Mouse (Mus musculus): Measurements from ENCODE around the gene Adarb1. TPM values are rescaled to one million over a fixed set of nuclear protein-coding genes. Genes with fewer than 3 reads are reported as not detected.

Gene Adarb1
- polyA plus RNA-seq, 1 experiment: 3.3 TPM

DNA sequence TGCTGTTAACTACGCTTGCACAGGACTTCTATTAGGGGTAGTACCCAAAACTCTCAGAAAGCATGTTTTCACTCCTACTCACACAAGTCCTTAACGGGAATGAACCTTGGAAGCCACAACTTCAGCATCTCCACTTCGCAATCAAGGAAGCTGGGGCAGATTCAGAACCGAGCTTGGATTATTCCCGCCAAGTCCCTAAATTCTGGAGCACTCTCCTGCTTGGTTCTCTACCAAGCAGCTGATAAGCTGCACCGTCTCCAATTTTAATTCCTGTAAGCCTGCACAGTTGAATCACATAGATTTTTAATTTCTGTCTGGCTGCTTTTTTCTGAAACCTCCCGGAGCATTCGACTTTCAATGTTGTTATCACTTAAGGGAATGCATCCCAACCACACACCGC lies 9.8 kb downstream of the Adarb1 start:
- no peak overlapping the region for H3K4me3 ChIP-seq (ENCODE audit: insufficient read depth, poor library complexity, severe bottlenecking)
- H3K79me3 ChIP-seq (ENCODE audit: low read depth): no peaks in the 10 kb centered on the region
- TF ChIP-seq CTCF (IDR thresholded peaks at IDR 0.05; ENCODE audit: control insufficient read depth, insufficient read depth, insufficient read length) (no peak), FOSL1 (IDR thresholded peaks at IDR 0.05; ENCODE audit: insufficient read depth, low read length, poor library complexity, severe bottlenecking) (no peak), MAX (IDR thresholded peaks at IDR 0.05) (no peak), USF1 (IDR thresholded peaks at IDR 0.05; ENCODE audit: low read depth) (no peak), MYOD1 (IDR thresholded peaks at IDR 0.05; ENCODE audit: control insufficient read depth, insufficient read length, low read depth) (no peak), MYOG (IDR thresholded peaks at IDR 0.05; ENCODE audit: control insufficient read depth, extremely low read depth, insufficient read length) (no peak), CEBPB (IDR thresholded peaks at IDR 0.05; ENCODE audit: low read depth) (no peak)

DNA sequence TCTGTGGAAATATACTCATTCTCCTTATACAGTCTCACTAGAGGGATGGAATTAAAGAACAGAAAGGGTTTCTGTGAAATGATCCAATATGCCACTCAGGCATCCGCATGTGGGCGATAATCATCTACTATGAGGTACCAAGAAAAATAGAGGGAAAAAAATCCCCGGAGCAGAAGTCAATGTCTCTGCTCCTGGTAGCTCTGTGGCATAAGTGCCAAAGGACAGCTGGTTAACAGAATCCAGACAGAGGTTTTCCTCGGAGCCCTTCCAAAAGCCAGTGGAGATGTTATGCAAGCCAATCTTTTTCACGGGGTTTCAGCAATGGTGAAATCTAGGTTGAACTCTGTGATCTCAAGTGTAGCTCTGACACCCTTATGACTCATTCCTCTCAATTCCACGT lies 11.6 kb downstream of the Adarb1 start:
- Histone ChIP-seq H3K79me2 (ENCODE audit: control insufficient read depth, insufficient read depth) (peaks cover 28% of the 10 kb centered on the region), H3K79me3 (ENCODE audit: low read depth) (no peaks in the 10 kb centered on the region), H3K27me3 (ENCODE audit: control insufficient read depth, insufficient read depth, insufficient read length) (no peaks in the 10 kb centered on the region), H3K4me3 (ENCODE audit: insufficient read depth, poor library complexity, severe bottlenecking) (no peak overlapping the region), H3K36me3 (ENCODE audit: control insufficient read depth, insufficient read depth) (no peaks in the 10 kb centered on the region), H3ac (ENCODE audit: control insufficient read depth, insufficient read length, low read depth) (no peak overlapping the region)
- no peak for TF ChIP-seq MYOD1 (IDR thresholded peaks at IDR 0.05; ENCODE audit: control insufficient read depth, insufficient read length, low read depth)
- TF ChIP-seq CEBPB (IDR thresholded peaks at IDR 0.05; ENCODE audit: low read depth): peak; percentile 90
- peak; percentile 23 for TF ChIP-seq FOSL1 (IDR thresholded peaks at IDR 0.05; ENCODE audit: insufficient read depth, low read length, poor library complexity, severe bottlenecking)

More for the DNA sequence above, 9.8 kb downstream of the Adarb1 start:
- no peak overlapping the region for H3ac ChIP-seq (ENCODE audit: control insufficient read depth, insufficient read length, low read depth)
- no peaks in the 10 kb centered on the region for H3K27me3 ChIP-seq (ENCODE audit: control insufficient read depth, insufficient read depth, insufficient read length)
- peaks cover 22% of the 10 kb centered on the region for H3K79me2 ChIP-seq (ENCODE audit: control insufficient read depth, insufficient read depth)
- H3K36me3 ChIP-seq (ENCODE audit: control insufficient read depth, insufficient read depth): no peaks in the 10 kb centered on the region

DNA sequence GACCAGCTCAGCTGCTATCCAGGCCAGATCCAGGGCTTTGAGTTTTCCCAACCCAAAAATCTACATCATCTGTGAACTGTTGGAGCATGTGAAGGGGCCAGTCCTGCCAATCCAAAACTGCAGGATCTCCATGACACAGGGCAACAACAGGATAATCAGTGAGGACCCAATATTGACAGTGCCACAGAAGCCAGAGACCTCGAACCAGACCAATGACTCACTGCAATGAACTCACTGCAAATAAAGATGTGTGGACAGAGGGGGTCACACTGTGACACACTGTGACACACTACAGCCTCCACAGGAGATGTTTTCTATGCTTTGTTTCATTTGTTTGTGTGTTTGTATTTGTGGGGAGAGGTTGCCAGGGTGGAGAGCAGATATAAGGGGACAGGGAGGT lies 15.6 kb downstream of the Adarb1 start:
- H3ac ChIP-seq (ENCODE audit: control insufficient read depth, insufficient read length, low read depth): no peak overlapping the region
- no peaks in the 10 kb centered on the region for H3K27me3 ChIP-seq (ENCODE audit: control insufficient read depth, insufficient read depth, insufficient read length)
- TF ChIP-seq MYOD1 (IDR thresholded peaks at IDR 0.05; ENCODE audit: control insufficient read depth, insufficient read length, low read depth) (peak; percentile 4), FOSL1 (IDR thresholded peaks at IDR 0.05; ENCODE audit: insufficient read depth, low read length, poor library complexity, severe bottlenecking) (no peak)
- H3K36me3 ChIP-seq (ENCODE audit: control insufficient read depth, insufficient read depth): no peaks in the 10 kb centered on the region
- H3K79me3 ChIP-seq (ENCODE audit: low read depth): no peaks in the 10 kb centered on the region
- no peak overlapping the region for H3K4me3 ChIP-seq (ENCODE audit: insufficient read depth, poor library complexity, severe bottlenecking)
- peaks cover 32% of the 10 kb centered on the region for H3K79me2 ChIP-seq (ENCODE audit: control insufficient read depth, insufficient read depth)

DNA sequence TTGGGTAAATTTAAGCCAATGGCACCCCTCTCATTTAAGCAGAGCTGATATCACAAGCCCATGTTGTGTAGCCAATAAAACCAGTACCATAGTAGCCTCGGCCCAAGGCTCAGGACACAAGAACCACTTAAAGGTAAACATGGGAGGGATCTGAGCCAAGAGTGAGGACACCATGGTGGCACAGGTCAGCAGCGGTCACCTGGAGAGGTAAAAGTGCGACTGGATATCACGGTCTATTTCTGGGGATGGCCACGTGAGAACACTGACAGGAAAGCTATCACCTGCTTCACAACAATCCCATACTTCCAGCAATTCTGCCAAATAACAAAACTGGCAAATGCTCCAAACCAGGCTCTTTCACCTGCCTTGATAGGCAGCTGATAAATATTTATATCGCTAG lies 17.0 kb downstream of the Adarb1 start:
- TF ChIP-seq MAX (IDR thresholded peaks at IDR 0.05): no peak
- TF ChIP-seq CEBPB (IDR thresholded peaks at IDR 0.05; ENCODE audit: low read depth): no peak
- no peak for TF ChIP-seq MYOD1 (IDR thresholded peaks at IDR 0.05; ENCODE audit: control insufficient read depth, insufficient read length, low read depth)
- TF ChIP-seq USF1 (IDR thresholded peaks at IDR 0.05; ENCODE audit: low read depth): no peak
- no peak overlapping the region for H3ac ChIP-seq (ENCODE audit: control insufficient read depth, insufficient read length, low read depth)
- no peaks in the 10 kb centered on the region for H3K27me3 ChIP-seq (ENCODE audit: control insufficient read depth, insufficient read depth, insufficient read length)
- H3K36me3 ChIP-seq (ENCODE audit: control insufficient read depth, insufficient read depth): no peaks in the 10 kb centered on the region
- H3K4me3 ChIP-seq (ENCODE audit: insufficient read depth, poor library complexity, severe bottlenecking): no peak overlapping the region
- peaks cover 32% of the 10 kb centered on the region for H3K79me2 ChIP-seq (ENCODE audit: control insufficient read depth, insufficient read depth)
- H3K79me3 ChIP-seq (ENCODE audit: low read depth): no peaks in the 10 kb centered on the region

DNA sequence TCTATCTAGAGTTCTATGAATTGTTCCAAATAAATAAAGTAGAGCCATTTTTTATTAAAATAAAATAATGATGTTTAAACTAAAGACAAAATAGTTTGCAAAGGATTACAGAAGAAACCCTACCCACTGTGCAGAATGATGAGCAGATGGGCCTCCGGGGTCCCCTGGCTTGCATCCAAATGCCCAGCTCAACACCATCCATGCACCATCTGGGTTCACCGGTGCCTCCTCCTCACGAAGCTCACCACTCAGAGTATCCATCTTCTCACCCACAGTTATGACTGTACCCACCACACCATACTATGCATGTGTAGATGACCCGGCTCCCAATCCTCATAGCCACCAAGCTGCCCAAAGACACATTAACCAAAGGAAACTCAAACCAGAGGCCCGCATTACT lies 18.1 kb downstream of the Adarb1 start:
- Histone ChIP-seq H3K27me3 (ENCODE audit: control insufficient read depth, insufficient read depth, insufficient read length) (no peaks in the 10 kb centered on the region), H3K36me3 (ENCODE audit: control insufficient read depth, insufficient read depth) (no peaks in the 10 kb centered on the region), H3K79me3 (ENCODE audit: low read depth) (no peaks in the 10 kb centered on the region), H3K4me3 (ENCODE audit: insufficient read depth, poor library complexity, severe bottlenecking) (no peak overlapping the region), H3K79me2 (ENCODE audit: control insufficient read depth, insufficient read depth) (peaks cover 23% of the 10 kb centered on the region), H3ac (ENCODE audit: control insufficient read depth, insufficient read length, low read depth) (no peak overlapping the region)
- TF ChIP-seq MYOG (IDR thresholded peaks at IDR 0.05; ENCODE audit: control insufficient read depth, extremely low read depth, insufficient read length): no peak
- TF ChIP-seq CTCF (IDR thresholded peaks at IDR 0.05; ENCODE audit: control insufficient read depth, insufficient read depth, insufficient read length): no peak
- TF ChIP-seq MAX (IDR thresholded peaks at IDR 0.05): no peak
- TF ChIP-seq CEBPB (IDR thresholded peaks at IDR 0.05; ENCODE audit: low read depth): no peak
- no peak for TF ChIP-seq USF1 (IDR thresholded peaks at IDR 0.05; ENCODE audit: low read depth)
- no peak for TF ChIP-seq FOSL1 (IDR thresholded peaks at IDR 0.05; ENCODE audit: insufficient read depth, low read length, poor library complexity, severe bottlenecking)
- no peak for TF ChIP-seq MYOD1 (IDR thresholded peaks at IDR 0.05; ENCODE audit: control insufficient read depth, insufficient read length, low read depth)

DNA sequence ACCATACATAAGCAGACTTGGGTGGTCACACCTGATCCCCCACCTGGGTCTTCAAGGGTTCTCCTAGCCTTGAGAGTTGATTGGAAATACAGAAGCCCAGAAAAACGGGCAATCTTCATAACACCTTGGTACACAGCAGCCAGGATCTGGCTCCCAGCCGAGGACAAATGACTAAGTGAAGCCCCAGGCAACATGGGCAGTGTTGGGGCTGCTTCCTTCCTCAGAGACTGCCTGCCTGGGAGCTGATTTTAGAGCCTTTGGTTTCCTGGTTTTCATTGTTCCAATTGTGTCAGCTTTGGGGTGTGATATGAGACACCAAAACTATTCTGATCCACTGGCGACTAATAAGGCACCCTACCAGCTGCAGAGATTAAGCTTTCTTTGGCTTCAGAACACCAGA lies 20.0 kb downstream of the Adarb1 start:
- Histone ChIP-seq H3ac (ENCODE audit: control insufficient read depth, insufficient read length, low read depth) (no peak overlapping the region), H3K79me3 (ENCODE audit: low read depth) (no peaks in the 10 kb centered on the region), H3K79me2 (ENCODE audit: control insufficient read depth, insufficient read depth) (peaks cover 17% of the 10 kb centered on the region), H3K36me3 (ENCODE audit: control insufficient read depth, insufficient read depth) (no peaks in the 10 kb centered on the region), H3K27me3 (ENCODE audit: control insufficient read depth, insufficient read depth, insufficient read length) (no peaks in the 10 kb centered on the region), H3K4me3 (ENCODE audit: insufficient read depth, poor library complexity, severe bottlenecking) (no peak overlapping the region)
- TF ChIP-seq FOSL1 (IDR thresholded peaks at IDR 0.05; ENCODE audit: insufficient read depth, low read length, poor library complexity, severe bottlenecking): no peak
